Comparison of ENCODE assay signal across 8 mouse cellular contexts in genomic region chr12:99393867-99394630, GRCm38 (mm10).
A peak's percentile ranks its signal among the peaks of the same experiment; 100 is the strongest.
DNase-seq lines count a peak whose midpoint lies in the region; ATAC-seq lines count a peak whose summit lies in the region.
"Had no signal": no experiment of that assay in that cellular context is flagged by ENCODE, and none has a peak within 500 bp of the region (broad histone marks: within the 10 kb centered on the region; RNA-seq: fewer than 3 reads in every experiment).

No protein-coding gene starts in this region.

- H3K4me1 ChIP-seq in neural tube, embryonic 11.5 days (ENCODE audit: control insufficient read depth, insufficient read depth, low read length): peaks cover 9% of the 10 kb centered on the region
- H3K4me1 ChIP-seq in forebrain, embryonic 14.5 days (ENCODE audit: control insufficient read depth, insufficient read depth, low read length): peaks cover 18% of the 10 kb centered on the region
- H3K4me1 ChIP-seq in liver, embryonic 12.5 days: peaks cover 36% of the 10 kb centered on the region

- H3K9ac ChIP-seq in neural tube, embryonic 11.5 days (ENCODE audit: low read length): peak overlapping the region; percentile 87; the same call in 1 of the 2 replicates
- H3K9ac ChIP-seq in forebrain, embryonic 14.5 days (ENCODE audit: low read length): peak overlapping the region; percentile 90
- H3K9ac ChIP-seq in liver, embryonic 12.5 days: peak overlapping the region; percentile 86

- WGBS in neural tube, embryonic 11.5 days: 39% methylated on average over 11 of the region's 11 CpGs
- 47% methylated on average over 11 of the region's 11 CpGs for WGBS in forebrain, embryonic 14.5 days
- 49% methylated on average over 11 of the region's 11 CpGs for WGBS in liver, embryonic 12.5 days (ENCODE audit: insufficient replicate concordance)

- DNase-seq in neural tube, embryonic 11.5 days (ENCODE audit: low spot score): no peak
- no peak for DNase-seq in neural tube, embryonic 10.5 days (ENCODE audit: extremely low spot score, low spot score)
- no peak for DNase-seq in forebrain, embryonic 14.5 days (ENCODE audit: low spot score)
- DNase-seq in testis, postnatal 14 days (ENCODE audit: low spot score): peak; percentile 15
- DNase-seq in thymus, postnatal 25 days: no peak
- DNase-seq: thymus, postnatal 4 days had no signal

- H3K4me3 ChIP-seq in neural tube, embryonic 11.5 days (ENCODE audit: low read depth, low read length): peak overlapping the region; percentile 95; the same call in 1 of the 2 replicates
- peak overlapping the region; percentile 95 for H3K4me3 ChIP-seq in forebrain, embryonic 14.5 days (ENCODE audit: low read depth, low read length)
- H3K4me3 ChIP-seq in liver, embryonic 12.5 days: peak overlapping the region; percentile 86

- no peak for ATAC-seq in neural tube, embryonic 11.5 days (ENCODE audit: insufficient read depth, low FRiP score, low TSS enrichment)
- ATAC-seq in forebrain, embryonic 14.5 days: no peak
- no peak for ATAC-seq in liver, embryonic 12.5 days
- ATAC-seq in erythroid progenitor cell, adult 5-6 weeks (replicated peaks; ENCODE audit: low FRiP score, poor library complexity, severe bottlenecking): no peak

- H3K27me3 ChIP-seq in neural tube, embryonic 11.5 days (ENCODE audit: control insufficient read depth, insufficient read depth, low read length): no peaks in the 10 kb centered on the region
- no peaks in the 10 kb centered on the region for H3K27me3 ChIP-seq in forebrain, embryonic 14.5 days (replicated peaks; ENCODE audit: control insufficient read depth, insufficient read depth, low read length)
- no peaks in the 10 kb centered on the region for H3K27me3 ChIP-seq in liver, embryonic 12.5 days (replicated peaks)

- H3K4me2 ChIP-seq in neural tube, embryonic 11.5 days (ENCODE audit: low read depth): peak overlapping the region; percentile 77
- peak overlapping the region; percentile 82 for H3K4me2 ChIP-seq in forebrain, embryonic 14.5 days (ENCODE audit: low read length)
- H3K4me2 ChIP-seq in liver, embryonic 12.5 days: peak overlapping the region; percentile 98

- no peaks in the 10 kb centered on the region for H3K9me3 ChIP-seq in neural tube, embryonic 11.5 days (ENCODE audit: control insufficient read depth, low read length)
- H3K9me3 ChIP-seq in forebrain, embryonic 14.5 days (replicated peaks; ENCODE audit: control insufficient read depth, low read length): no peaks in the 10 kb centered on the region; the same call in 1 of the 2 replicates
- H3K9me3 ChIP-seq in liver, embryonic 12.5 days (replicated peaks): no peaks in the 10 kb centered on the region

- H3K27ac ChIP-seq in neural tube, embryonic 11.5 days (ENCODE audit: low read depth, low read length): peak overlapping the region; percentile 88; the same call in 1 of the 2 replicates
- no peak overlapping the region for H3K27ac ChIP-seq in forebrain, embryonic 14.5 days (ENCODE audit: low read depth, low read length)
- H3K27ac ChIP-seq in liver, embryonic 12.5 days: no peak overlapping the region

- no peaks in the 10 kb centered on the region for H3K36me3 ChIP-seq in neural tube, embryonic 11.5 days (ENCODE audit: control insufficient read depth, insufficient read depth, low read length)
- no peaks in the 10 kb centered on the region for H3K36me3 ChIP-seq in forebrain, embryonic 14.5 days (ENCODE audit: control insufficient read depth, insufficient read depth, low read length)
- no peaks in the 10 kb centered on the region for H3K36me3 ChIP-seq in liver, embryonic 12.5 days
